Mouse (Mus musculus) forebrain, embryonic 10.5 days (tissue): Measurements from ENCODE around the gene Npw. TPM values are rescaled to one million over a fixed set of nuclear protein-coding genes. Genes with fewer than 3 reads are reported as not detected.

Experiments
- DNase-seq: peaks from one replicate; pipeline ENCODE4 v3.0.0-alpha.2; 2017; ENCODE audit warnings: low spot score; ENCODE audit errors: extremely low spot score
- H3K27ac ChIP-seq: fragments of 300-500 bp; sonication (generic); 2 replicates; pipeline ENCODE4 v1.5.1; 2016; ENCODE audit warnings: mild to moderate bottlenecking
- H3K27me3 ChIP-seq: fragments of 300-500 bp; sonication (generic); 2 replicates; pipeline ENCODE4 v1.6.1; 2016; ENCODE audit warnings: mild to moderate bottlenecking; ENCODE audit not compliant: poor library complexity, severe bottlenecking
- H3K36me3 ChIP-seq: fragments of 300-500 bp; sonication (generic); replicated peaks from 2 replicates; pipeline ENCODE4 v1.6.1; 2016; ENCODE audit warnings: mild to moderate bottlenecking, moderate library complexity
- H3K4me1 ChIP-seq: fragments of 300-500 bp; sonication (generic); 2 replicates; pipeline ENCODE4 v1.6.1; 2016
- H3K4me3 ChIP-seq: fragments of 300-500 bp; sonication (generic); 2 replicates; pipeline ENCODE4 v1.5.1; 2016; ENCODE audit warnings: mild to moderate bottlenecking, moderate library complexity
- H3K9me3 ChIP-seq: fragments of 300-500 bp; sonication (generic); 2 replicates; pipeline ENCODE4 v1.6.1; 2016; ENCODE audit warnings: mild to moderate bottlenecking, moderate library complexity
- WGBS: fragments of 180-500 bp; shearing (Covaris S2); methylation state at CpG from one replicate; pipeline ENCODE4 v1.1.7; 2016; 5-methylcytosine and 5-hydroxymethylcytosine counted together
- polyA plus RNA-seq: library from polyadenylated mRNA; unstranded; fragments of >200 nt; fragmentation: Nextera tagmentation; extraction: Ambion mirVana; gene quantifications from 2 replicates; pipeline ENCODE4 v1.2.1, GENCODE M21; 2016

The Npw gene
- not detected in 2 replicates for polyA plus RNA-seq

DNA sequence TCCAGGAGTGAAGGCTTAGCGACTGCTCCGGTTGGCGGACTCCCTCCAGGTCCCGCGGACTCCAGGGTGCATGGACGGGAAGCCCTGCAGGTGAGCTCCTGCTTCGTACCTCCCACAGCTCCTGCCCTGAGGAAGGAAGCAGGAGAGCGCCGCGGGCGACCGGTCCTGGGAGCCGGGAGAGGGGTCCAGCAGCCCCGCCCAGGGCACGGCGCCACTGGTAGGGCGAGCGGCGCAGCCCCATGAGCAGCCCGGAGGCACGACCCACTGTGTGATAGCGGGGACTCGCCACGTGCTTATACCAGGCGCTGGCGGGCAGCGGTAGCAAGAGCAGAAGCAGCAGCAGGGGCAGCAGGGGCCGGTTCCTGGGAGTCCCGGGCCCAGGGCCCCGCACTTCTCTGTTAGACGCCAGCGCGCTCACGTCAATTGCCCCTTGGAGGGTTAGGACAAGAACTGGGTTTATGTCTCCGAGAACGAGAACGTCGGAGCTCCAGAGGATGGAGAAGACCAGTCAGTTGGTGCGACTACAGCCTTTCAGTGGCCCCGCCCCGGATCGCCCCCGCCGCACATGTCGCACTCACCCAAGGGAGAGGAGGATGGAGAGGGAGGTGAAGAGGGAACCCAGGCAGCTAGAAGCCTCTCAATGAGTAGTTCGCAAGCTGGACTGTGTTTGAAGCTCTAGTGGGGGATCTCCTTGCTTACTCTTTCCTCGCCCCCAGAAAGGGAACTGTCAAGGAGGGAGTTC is at the start of gene Npw:
Gene Npw, minus strand, starts transcription at position 441 of the 742 bp plus-strand sequence.
- Histone ChIP-seq H3K4me1 (peaks cover 23% of the 10 kb centered on the region), H3K27ac (peak within 1 kb of the TSS; percentile 57; the same call in 1 of the 2 replicates), H3K4me3 (peak within 1 kb of the TSS; percentile 58), H3K36me3 (no peaks in the 10 kb centered on the region), H3K9me3 (no peaks in the 10 kb centered on the region), H3K27me3 (peaks cover 70% of the 10 kb centered on the region)
- DNase-seq = peak; percentile 38
- 1% methylated on average over 47 of the region's 47 CpGs for WGBS

- Histone ChIP-seq H3K36me3 (peaks cover 29% of the 10 kb centered on the region), H3K4me3 (peak overlapping the region; percentile 92), H3K9me3 (no peaks in the 10 kb centered on the region), H3K27ac (peak overlapping the region; percentile 90), H3K27me3 (no peaks in the 10 kb centered on the region), H3K4me1 (peaks cover 19% of the 10 kb centered on the region)
- 7% methylated on average over 24 of the region's 24 CpGs for WGBS
- DNase-seq = no peak
Observed at GRCm38 (mm10) chr17:24707801-24708425, 49.7 kb upstream of the Npw start.

GRCm38 (mm10) chr17:24706982-24707800 is 48.9 kb upstream of the Npw start, which contains the start of gene Tbl3:
TSS of gene Tbl3 (minus strand) at chr17:24707660.
- WGBS = 5% methylated on average over 32 of the region's 32 CpGs
- Histone ChIP-seq H3K4me3 (peak within 1 kb of the TSS; percentile 92), H3K36me3 (peaks cover 36% of the 10 kb centered on the region), H3K27me3 (no peaks in the 10 kb centered on the region), H3K4me1 (peaks cover 19% of the 10 kb centered on the region), H3K9me3 (no peaks in the 10 kb centered on the region), H3K27ac (peak within 1 kb of the TSS; percentile 90)
- peak; percentile 94 for DNase-seq

DNA sequence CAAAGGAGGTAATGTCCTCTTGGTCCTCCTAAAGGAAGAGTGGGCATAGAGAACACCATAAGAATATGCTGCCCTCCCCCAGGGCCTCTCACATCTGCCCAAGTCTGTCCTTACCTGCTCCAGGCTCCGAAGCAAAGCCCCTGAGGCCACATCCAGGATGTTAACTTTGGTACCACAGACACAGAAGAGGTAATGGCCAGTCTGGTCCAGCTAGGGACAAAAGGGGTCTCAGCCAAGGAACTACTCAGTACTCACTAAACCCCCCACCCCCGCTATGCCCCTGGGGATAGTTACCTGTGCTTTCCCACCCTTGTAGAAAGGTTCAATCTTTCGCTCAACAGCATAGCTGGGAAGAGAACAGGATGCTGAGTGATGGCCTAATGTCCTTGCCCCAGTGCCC is 47.6 kb upstream of the Npw start:
- 95% methylated on average over 3 of the region's 3 CpGs for WGBS
- H3K27ac ChIP-seq = no peak overlapping the region
- H3K9me3 ChIP-seq = no peaks in the 10 kb centered on the region
- peak overlapping the region; percentile 92 for H3K4me3 ChIP-seq
- H3K27me3 ChIP-seq = no peaks in the 10 kb centered on the region
- peaks cover 19% of the 10 kb centered on the region for H3K4me1 ChIP-seq
- DNase-seq = no peak
- H3K36me3 ChIP-seq = peaks cover 50% of the 10 kb centered on the region

DNA sequence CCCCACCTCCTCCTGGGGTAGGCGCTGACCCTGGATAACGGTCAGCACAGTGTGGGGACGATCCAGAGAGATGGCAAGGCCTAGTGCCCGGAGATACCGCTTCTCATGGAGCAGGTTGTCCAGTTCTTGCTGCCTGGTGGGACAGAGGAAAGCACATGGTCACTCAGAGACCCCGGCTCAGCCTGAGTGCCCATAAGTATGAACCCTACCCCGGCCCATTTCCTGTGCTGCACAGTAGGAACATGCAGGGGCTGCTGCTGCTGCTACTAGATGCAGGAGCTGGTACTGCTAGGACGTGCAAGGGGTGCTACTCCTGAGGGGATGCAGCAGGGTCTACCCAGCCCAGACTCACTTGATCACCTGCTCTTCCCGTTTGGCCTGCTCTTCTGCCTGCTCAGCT is 43.0 kb upstream of the Npw start:
- Histone ChIP-seq H3K4me1 (peaks cover 32% of the 10 kb centered on the region), H3K36me3 (peaks cover 66% of the 10 kb centered on the region), H3K27ac (no peak overlapping the region), H3K27me3 (0 out of 2 replicates have a peak, but pooled peaks cover 6% of the 10 kb centered on the region), H3K4me3 (0 out of 2 replicates have a peak overlapping the region, but pooled peaks have one; percentile 3), H3K9me3 (no peaks in the 10 kb centered on the region)
- 90% methylated on average over 9 of the region's 9 CpGs for WGBS
- no peak for DNase-seq

DNA sequence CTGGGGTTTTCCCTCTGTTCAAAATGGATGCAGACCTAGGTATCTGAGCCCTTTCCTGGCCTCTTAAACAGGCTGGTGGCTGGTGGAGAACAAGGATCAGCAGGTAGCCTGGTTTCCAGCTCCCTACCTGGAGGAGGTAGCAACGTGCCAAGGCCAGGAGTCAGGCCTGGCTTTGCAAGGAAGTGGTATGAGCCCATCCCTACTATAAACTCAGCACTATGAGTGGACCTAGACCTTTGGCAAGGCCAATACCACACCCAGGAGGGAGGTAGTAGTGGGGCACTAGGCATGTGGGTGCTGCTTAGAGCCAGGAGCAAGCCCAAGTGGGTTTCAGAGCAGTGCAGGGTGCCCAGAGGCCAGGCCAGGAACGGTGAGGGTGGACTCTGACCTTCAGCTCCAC is 41.2 kb upstream of the Npw start:
- no peak for DNase-seq
- Histone ChIP-seq H3K4me3 (no peak overlapping the region), H3K36me3 (peaks cover 52% of the 10 kb centered on the region)

GRCm38 (mm10) chr17:24698715-24699114 is 40.5 kb upstream of the Npw start:
- Histone ChIP-seq H3K27me3 (0 out of 2 replicates have a peak, but pooled peaks cover 6% of the 10 kb centered on the region), H3K27ac (0 out of 2 replicates have a peak overlapping the region, but pooled peaks have one; percentile 13), H3K4me1 (peaks cover 41% of the 10 kb centered on the region), H3K9me3 (no peaks in the 10 kb centered on the region), H3K36me3 (peaks cover 50% of the 10 kb centered on the region), H3K4me3 (no peak overlapping the region; the same call in 1 of the 2 replicates)
- WGBS = 70% methylated on average over 9 of the region's 9 CpGs
- no peak for DNase-seq

More for the DNA sequence above, 41.2 kb upstream of the Npw start:
- Histone ChIP-seq H3K27me3 (0 out of 2 replicates have a peak, but pooled peaks cover 6% of the 10 kb centered on the region), H3K27ac (no peak overlapping the region), H3K4me1 (peaks cover 36% of the 10 kb centered on the region), H3K9me3 (no peaks in the 10 kb centered on the region)
- 79% methylated on average over 2 of the region's 2 CpGs for WGBS

GRCm38 (mm10) chr17:24697985-24698384 is 39.7 kb upstream of the Npw start:
- H3K27me3 ChIP-seq = 0 out of 2 replicates have a peak, but pooled peaks cover 6% of the 10 kb centered on the region
- H3K4me3 ChIP-seq = 0 out of 2 replicates have a peak overlapping the region, but pooled peaks have one; percentile 12
- DNase-seq = no peak
- peaks cover 49% of the 10 kb centered on the region for H3K36me3 ChIP-seq
- WGBS = 26% methylated on average over 5 of the region's 5 CpGs
- peaks cover 41% of the 10 kb centered on the region for H3K4me1 ChIP-seq
- H3K27ac ChIP-seq = 0 out of 2 replicates have a peak overlapping the region, but pooled peaks have one; percentile 13
- no peaks in the 10 kb centered on the region for H3K9me3 ChIP-seq

DNA sequence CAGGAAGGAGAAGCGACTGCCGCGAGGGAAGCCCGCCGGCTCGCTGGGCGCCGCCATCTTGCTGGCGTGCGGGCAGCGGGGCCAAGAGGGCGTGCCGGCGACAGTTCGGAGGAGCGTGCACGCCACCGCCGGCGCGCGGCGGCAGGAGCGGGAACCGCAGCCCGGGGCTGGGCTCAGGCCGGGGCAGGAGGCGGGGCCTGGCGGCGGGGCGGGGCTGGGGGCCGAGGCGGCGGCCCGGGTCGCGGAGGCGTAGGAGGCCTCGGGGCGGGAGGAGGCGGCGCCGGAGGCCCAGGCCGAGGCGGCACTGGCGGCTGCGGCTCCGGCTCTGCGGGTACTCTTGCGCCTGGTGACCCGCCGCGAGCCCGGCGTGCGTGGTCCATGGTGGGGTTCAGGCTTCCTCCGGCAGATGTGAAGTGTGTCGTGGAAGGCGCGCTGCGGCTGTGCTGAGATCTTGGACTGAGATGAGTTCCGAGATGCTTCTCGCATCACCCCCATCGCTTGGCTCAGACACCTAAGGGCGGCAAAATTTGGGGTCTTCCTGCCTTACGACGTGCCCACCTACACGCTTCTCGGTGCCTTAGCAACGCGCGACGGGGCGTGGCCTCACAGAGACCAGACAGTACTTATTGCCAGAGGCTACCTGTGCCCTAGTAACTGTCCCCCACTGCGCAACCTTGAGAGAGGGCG is 37.9 kb upstream of the Npw start, which contains the start of the genes Gfer and Noxo1:
Gene Gfer, minus strand, starts transcription at position 146 of the 687 bp plus-strand sequence.
Gene Noxo1, plus strand, starts transcription at position 224 of the 687 bp plus-strand sequence.
- DNase-seq = peak; percentile 83

GRCm38 (mm10) chr17:24695326-24696010 is 37.2 kb upstream of the Npw start:
- Histone ChIP-seq H3K36me3 (peaks cover 36% of the 10 kb centered on the region), H3K9me3 (no peaks in the 10 kb centered on the region), H3K27me3 (peaks cover 24% of the 10 kb centered on the region), H3K27ac (peak overlapping the region; percentile 94), H3K4me3 (peak overlapping the region; percentile 84), H3K4me1 (peaks cover 41% of the 10 kb centered on the region)
- 7% methylated on average over 51 of the region's 51 CpGs for WGBS
- DNase-seq = no peak

More for the DNA sequence above, 37.9 kb upstream of the Npw start, which contains the start of the genes Gfer and Noxo1:
- Histone ChIP-seq H3K9me3 (no peaks in the 10 kb centered on the region), H3K27me3 (peaks cover 17% of the 10 kb centered on the region), H3K4me3 (peak within 1 kb of the TSS; percentile 84), H3K27ac (peak within 1 kb of the TSS; percentile 94), H3K4me1 (peaks cover 41% of the 10 kb centered on the region), H3K36me3 (peaks cover 43% of the 10 kb centered on the region)
- under 1% methylated on average over 76 of the region's 76 CpGs for WGBS

DNA sequence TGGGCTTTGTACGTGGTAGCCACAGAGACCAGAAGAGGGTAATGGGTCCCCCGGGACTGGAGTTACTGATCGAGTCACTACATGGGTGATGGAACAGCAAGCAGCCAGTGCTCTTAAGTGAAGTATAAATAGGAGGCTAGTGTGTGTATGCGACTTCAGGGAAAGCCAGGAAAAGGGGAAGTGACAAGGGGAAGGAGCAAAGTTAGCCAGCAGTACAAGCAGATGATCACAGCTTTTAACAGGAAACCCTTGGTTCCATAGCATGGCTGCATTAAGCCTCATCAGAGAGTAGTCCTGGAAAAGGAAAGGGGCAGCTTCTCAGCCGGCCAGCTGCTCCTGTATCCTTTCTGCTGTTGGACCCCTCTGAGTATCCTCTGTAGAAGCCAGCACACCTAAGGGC is 34.1 kb upstream of the Npw start:
- Histone ChIP-seq H3K4me3 (no peak overlapping the region), H3K9me3 (no peaks in the 10 kb centered on the region), H3K27me3 (peaks cover 49% of the 10 kb centered on the region), H3K27ac (no peak overlapping the region), H3K4me1 (peaks cover 46% of the 10 kb centered on the region), H3K36me3 (peaks cover 23% of the 10 kb centered on the region)
- WGBS = 87% methylated on average over 5 of the region's 5 CpGs
- DNase-seq = no peak
